Mouse (Mus musculus) left cerebral cortex, adult 9 months (tissue): ENCODE measurements around the gene Rbfox1.

Experiments
- DNase-seq, 2 experiments: peaks; one replicate each; pipeline ENCODE4 v3.0.0; 2022; ENCODE audit warnings: low spot score in 2 of 2

The Rbfox1 gene

GRCm38 (mm10) chr16:7139480-7139879, 1254.3 kb downstream of the Rbfox1 start:
- DNase-seq: no peak

- no peak for DNase-seq
Observed at GRCm38 (mm10) chr16:7140909-7141308, 1255.8 kb downstream of the Rbfox1 start.

- DNase-seq: no peak
Observed at GRCm38 (mm10) chr16:7145505-7145904, 1260.3 kb downstream of the Rbfox1 start.

- DNase-seq: no peak
Observed at GRCm38 (mm10) chr16:7146454-7146853, 1261.3 kb downstream of the Rbfox1 start.

- no peak for DNase-seq
Observed at GRCm38 (mm10) chr16:7147884-7148283, 1262.7 kb downstream of the Rbfox1 start.

- DNase-seq: no peak
Observed at GRCm38 (mm10) chr16:7149106-7149899, 1264.1 kb downstream of the Rbfox1 start.

- no peak for DNase-seq
Observed at GRCm38 (mm10) chr16:7150201-7150791, 1265.1 kb downstream of the Rbfox1 start.

GRCm38 (mm10) chr16:7152401-7152800, 1267.2 kb downstream of the Rbfox1 start:
- DNase-seq: no peak

GRCm38 (mm10) chr16:7154671-7155070, 1269.5 kb downstream of the Rbfox1 start:
- DNase-seq: no peak

- DNase-seq: no peak
Observed at GRCm38 (mm10) chr16:7158856-7159826, 1274.0 kb downstream of the Rbfox1 start.

GRCm38 (mm10) chr16:7159827-7160217, 1274.7 kb downstream of the Rbfox1 start:
- DNase-seq: no peak

- DNase-seq: no peak
Observed at GRCm38 (mm10) chr16:7162168-7162567, 1277.0 kb downstream of the Rbfox1 start.

GRCm38 (mm10) chr16:7163688-7164087, 1278.5 kb downstream of the Rbfox1 start:
- no peak for DNase-seq

GRCm38 (mm10) chr16:7164153-7164737, 1279.1 kb downstream of the Rbfox1 start:
- DNase-seq: no peak

GRCm38 (mm10) chr16:7175960-7176359, 1290.8 kb downstream of the Rbfox1 start:
- DNase-seq: no peak

GRCm38 (mm10) chr16:7187788-7188187, 1302.6 kb downstream of the Rbfox1 start:
- DNase-seq: no peak

- DNase-seq: peak; percentile 63 to 69
Observed at GRCm38 (mm10) chr16:7193535-7193934, 1308.4 kb downstream of the Rbfox1 start.

GRCm38 (mm10) chr16:7197953-7198352, 1312.8 kb downstream of the Rbfox1 start:
- DNase-seq: no peak

GRCm38 (mm10) chr16:7200239-7200638, 1315.1 kb downstream of the Rbfox1 start:
- DNase-seq: no peak

GRCm38 (mm10) chr16:7201816-7202215, 1316.7 kb downstream of the Rbfox1 start:
- no peak for DNase-seq

- no peak for DNase-seq
Observed at GRCm38 (mm10) chr16:7206116-7206900, 1321.2 kb downstream of the Rbfox1 start.
